27 mouse cellular contexts compared by ENCODE assay signal in the genomic region with DNA sequence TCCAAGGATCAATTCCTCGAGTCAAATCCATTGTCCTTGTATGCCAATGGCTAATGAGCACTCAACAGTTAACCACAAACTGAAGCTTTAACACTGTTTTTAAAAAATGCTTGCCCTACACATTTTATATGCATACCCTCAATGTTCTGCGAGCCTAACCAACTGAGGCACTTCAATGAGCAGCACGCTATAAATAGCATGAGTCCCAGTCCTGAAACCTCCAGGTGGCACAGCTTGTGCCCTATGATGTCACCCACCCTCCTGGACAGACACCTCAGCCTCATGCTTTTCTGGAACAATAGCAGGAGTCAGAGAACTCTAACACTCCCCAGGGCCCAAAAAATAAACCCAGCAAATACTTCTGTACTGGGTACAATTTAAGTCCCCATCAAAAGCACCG.
"Had no signal": no experiment of that assay in that cellular context is flagged by ENCODE, and none has a peak within 500 bp of the region (broad histone marks: within the 10 kb centered on the region; RNA-seq: fewer than 3 reads in every experiment).

No protein-coding gene starts in this region.

- H3K36me3 ChIP-seq: intestine, embryonic 15.5 days; limb, embryonic 10.5 days; liver, embryonic 13.5 days; liver, embryonic 15.5 days had no signal

- H3K27ac ChIP-seq: heart, embryonic 13.5 days; heart, embryonic 15.5 days; hindbrain, embryonic 12.5 days; hindbrain, embryonic 14.5 days; intestine, embryonic 15.5 days; limb, embryonic 10.5 days; limb, embryonic 12.5 days; liver, embryonic 13.5 days; liver, embryonic 15.5 days had no signal

- H3K4me1 ChIP-seq: heart, embryonic 15.5 days; intestine, embryonic 15.5 days; liver, embryonic 13.5 days; liver, embryonic 15.5 days had no signal

- H3K9ac ChIP-seq: heart, embryonic 13.5 days; heart, embryonic 15.5 days; hindbrain, embryonic 12.5 days; hindbrain, embryonic 14.5 days; intestine, embryonic 15.5 days; limb, embryonic 12.5 days; liver, embryonic 13.5 days; liver, embryonic 15.5 days; liver, postnatal 0 days had no signal

- DNase-seq: gastrocnemius, postnatal 14 days; gastrocnemius, postnatal 36 days; heart, adult 11 months; heart, postnatal 10 days; heart, postnatal 36 days; kidney, adult 18-20 months; kidney, adult 8-10 months; kidney, postnatal 10 days; kidney, postnatal 25 days; kidney, postnatal 4 days; layer of hippocampus, adult 9-11 months; liver; liver, embryonic 13.5 days; liver, postnatal 0 days had no signal

- H3K27me3 ChIP-seq: heart, embryonic 13.5 days; heart, embryonic 15.5 days; hindbrain, embryonic 12.5 days; intestine, embryonic 15.5 days; limb, embryonic 12.5 days; liver, embryonic 13.5 days; liver, embryonic 15.5 days had no signal

- ATAC-seq: hindbrain, embryonic 16.5 days; inflammation-experienced regulatory T-cells, adult 6 months; intestine, embryonic 15.5 days; intestine, postnatal 0 days; liver, postnatal 0 days had no signal

- H3K4me3 ChIP-seq: heart, embryonic 13.5 days; heart, embryonic 15.5 days; hindbrain, embryonic 12.5 days; intestine, embryonic 15.5 days; limb, embryonic 10.5 days; limb, embryonic 12.5 days; liver, embryonic 13.5 days; liver, embryonic 15.5 days had no signal

- H3K9me3 ChIP-seq: heart, embryonic 13.5 days; heart, embryonic 15.5 days; hindbrain, embryonic 12.5 days; intestine, embryonic 15.5 days; limb, embryonic 10.5 days; limb, embryonic 12.5 days; liver, embryonic 13.5 days; liver, embryonic 15.5 days had no signal

- H3K4me2 ChIP-seq: heart, embryonic 11.5 days; heart, embryonic 13.5 days; heart, embryonic 15.5 days; hindbrain, embryonic 12.5 days; hindbrain, embryonic 14.5 days; intestine, embryonic 15.5 days; limb, embryonic 12.5 days; liver, embryonic 11.5 days; liver, embryonic 13.5 days; liver, embryonic 15.5 days had no signal
